Mouse (Mus musculus) lung, adult 2 months (tissue): ENCODE results near the gene Cmtm2a.

ENCODE experiments used
- CTCF ChIP-seq: fragments of 200-500 bp; IDR thresholded peaks from 2 replicates; pipeline ENCODE4 v1.5.1; 2011; ENCODE audit warnings: mild to moderate bottlenecking, low read length, control low read depth; ENCODE audit not compliant: insufficient read depth
- POLR2A ChIP-seq: fragments of 200-500 bp; IDR thresholded peaks from 2 replicates; pipeline ENCODE4 v1.6.1; 2011; ENCODE audit warnings: low read depth, mild to moderate bottlenecking, control low read depth, low read length, borderline replicate concordance; ENCODE audit errors: extremely low read depth

GRCm38 (mm10) chr8:104340233-104341105 is 47.5 kb upstream of the Cmtm2a start:
- TF ChIP-seq CTCF (no peak), POLR2A (peak; percentile 70; the same call in 1 of the 2 replicates)
